Mouse (Mus musculus) retina, embryonic 14.5 days (tissue): ENCODE measurements around the gene D11Wsu47e.
"Not testable (repeated sequence)": the region's sequence is repeated elsewhere in the genome, so short reads cannot be mapped to it uniquely, and the experiment has no call there.

Source experiments
- DNase-seq: peaks from one replicate; pipeline ENCODE4 v3.0.0-alpha.2; 2015; ENCODE audit warnings: low spot score

Gene D11Wsu47e

GRCm38 (mm10) chr11:113683957-113684706 is at the start of gene D11Wsu47e, which contains the start of gene Fam104a:
TSS of gene D11Wsu47e (plus strand) at chr11:113684412.
TSS of gene Fam104a (minus strand) at chr11:113684155.
- DNase-seq, result peak; percentile 96

GRCm38 (mm10) chr11:113634699-113635121 is 49.5 kb upstream of the D11Wsu47e start:
- no peak for DNase-seq

GRCm38 (mm10) chr11:113638680-113639079 is 45.5 kb upstream of the D11Wsu47e start:
- no peak for DNase-seq

GRCm38 (mm10) chr11:113645181-113645580 is 39.0 kb upstream of the D11Wsu47e start:
- DNase-seq, result no peak

- DNase-seq, result peak; percentile 91
These were observed 36.1 kb upstream of the D11Wsu47e start for GRCm38 (mm10) chr11:113648152-113648551.

- DNase-seq, result no peak
These were observed 35.4 kb upstream of the D11Wsu47e start, which contains the start of gene Cog1 for GRCm38 (mm10) chr11:113648690-113649352. TSS of gene Cog1 (plus strand) at chr11:113649169.

GRCm38 (mm10) chr11:113649353-113650210 is 34.6 kb upstream of the D11Wsu47e start, which contains the start of gene Slc39a11:
TSS of gene Slc39a11 (minus strand) at chr11:113650079.
- DNase-seq, result peak; percentile 79

GRCm38 (mm10) chr11:113651206-113651906 is 32.9 kb upstream of the D11Wsu47e start:
- DNase-seq, result peak; percentile 17

- peak; percentile 71 for DNase-seq
These were observed 32.3 kb upstream of the D11Wsu47e start for GRCm38 (mm10) chr11:113651907-113652273.

GRCm38 (mm10) chr11:113652516-113652915 is 31.7 kb upstream of the D11Wsu47e start:
- DNase-seq, result no peak

- no peak for DNase-seq
These were observed 30.1 kb upstream of the D11Wsu47e start for GRCm38 (mm10) chr11:113654105-113654504.

- DNase-seq, result no peak
These were observed 29.5 kb upstream of the D11Wsu47e start for GRCm38 (mm10) chr11:113654561-113655270.

- DNase-seq, result no peak
These were observed 27.7 kb upstream of the D11Wsu47e start for GRCm38 (mm10) chr11:113656511-113656932.

- no peak for DNase-seq
These were observed 27.0 kb upstream of the D11Wsu47e start for GRCm38 (mm10) chr11:113657221-113657620.

GRCm38 (mm10) chr11:113658319-113658718 is 25.9 kb upstream of the D11Wsu47e start:
- DNase-seq, result no peak

- DNase-seq, result no peak
These were observed 25.4 kb upstream of the D11Wsu47e start for GRCm38 (mm10) chr11:113658763-113659162.

- DNase-seq, result not testable (repeated sequence)
These were observed 24.0 kb upstream of the D11Wsu47e start for GRCm38 (mm10) chr11:113660213-113660612.

GRCm38 (mm10) chr11:113660940-113661339 is 23.3 kb upstream of the D11Wsu47e start:
- DNase-seq, result no peak

- DNase-seq, result no peak
These were observed 22.3 kb upstream of the D11Wsu47e start for GRCm38 (mm10) chr11:113661835-113662351.

GRCm38 (mm10) chr11:113664279-113664678 is 19.9 kb upstream of the D11Wsu47e start:
- no peak for DNase-seq

GRCm38 (mm10) chr11:113666205-113666604 is 18.0 kb upstream of the D11Wsu47e start:
- DNase-seq, result no peak
